ENCODE assay signal across 22 mouse cellular contexts in the genomic region with DNA sequence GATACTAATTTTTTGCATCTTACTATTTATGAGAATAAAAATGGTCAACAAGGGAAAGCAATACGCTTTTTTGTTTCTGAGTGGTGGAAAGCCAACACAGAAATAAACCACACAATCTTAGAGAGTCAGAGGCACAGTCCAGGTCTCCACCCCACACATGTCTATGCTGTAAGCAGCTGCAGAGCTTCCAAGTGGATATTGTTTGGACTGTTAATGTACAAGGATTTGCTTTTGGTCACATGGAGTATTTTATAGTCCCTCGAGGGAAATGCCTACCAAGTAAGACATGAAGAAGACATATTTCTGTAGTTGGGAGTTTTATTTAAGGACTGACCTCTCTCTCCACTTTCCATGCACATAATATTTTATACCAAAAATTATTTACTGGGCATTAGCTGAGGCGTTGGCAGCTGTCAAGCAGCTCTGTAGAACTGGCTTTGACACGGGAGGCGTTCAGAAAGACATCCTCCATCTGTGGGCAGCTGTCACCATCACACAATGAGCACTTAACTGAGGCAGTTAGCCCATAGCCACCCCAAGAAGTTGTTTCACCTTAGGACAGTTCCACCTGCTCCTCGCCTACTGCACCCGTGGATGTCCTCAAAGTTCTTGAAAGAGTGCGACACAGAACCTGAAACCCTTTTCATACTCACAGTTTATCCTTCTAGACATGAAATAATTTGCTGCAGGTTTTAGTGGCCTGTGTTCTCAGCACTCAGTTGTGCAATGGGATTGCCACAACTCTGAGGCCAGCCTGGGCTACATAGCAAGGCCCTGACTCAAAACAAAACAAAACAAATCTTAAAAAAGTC. TPM values are rescaled to one million over a fixed set of nuclear protein-coding genes. Genes with fewer than 3 reads are reported as not detected.
DNase-seq lines count a peak whose midpoint lies in the region; ATAC-seq lines count a peak whose summit lies in the region.
"Had no signal": no experiment of that assay in that cellular context is flagged by ENCODE, and none has a peak within 500 bp of the region (broad histone marks: within the 10 kb centered on the region; RNA-seq: fewer than 3 reads in every experiment).

No protein-coding gene starts in this region.

- WGBS in limb, embryonic 15.5 days: 86% methylated on average over 8 of the region's 8 CpGs
- 93% methylated on average over 8 of the region's 8 CpGs for WGBS in hindbrain, embryonic 10.5 days
- WGBS in kidney, embryonic 15.5 days: 80% methylated on average over 8 of the region's 8 CpGs
- WGBS in hindbrain, embryonic 13.5 days: 93% methylated on average over 8 of the region's 8 CpGs

- H3K9ac ChIP-seq in limb, embryonic 15.5 days: no peak overlapping the region
- no peak overlapping the region for H3K9ac ChIP-seq in kidney, embryonic 15.5 days
- H3K9ac ChIP-seq in hindbrain, embryonic 13.5 days: no peak overlapping the region
- H3K9ac ChIP-seq: heart, embryonic 15.5 days; limb, embryonic 12.5 days had no signal

- H3K4me1 ChIP-seq in megakaryocyte, embryonic 14.5 days: peaks cover 73% of the 10 kb centered on the region
- peaks cover 51% of the 10 kb centered on the region for H3K4me1 ChIP-seq in erythroblast, embryonic 14.5 days (ENCODE audit: control insufficient read depth)
- H3K4me1 ChIP-seq in limb, embryonic 15.5 days: peaks cover 2% of the 10 kb centered on the region; the same call in 1 of the 2 replicates
- peaks cover 9% of the 10 kb centered on the region; the same call in 1 of the 2 replicates for H3K4me1 ChIP-seq in hindbrain, embryonic 10.5 days (replicated peaks)
- H3K4me1 ChIP-seq in kidney, embryonic 15.5 days: peaks cover 7% of the 10 kb centered on the region; the same call in 1 of the 2 replicates
- H3K4me1 ChIP-seq in hindbrain, embryonic 13.5 days (replicated peaks): peaks cover 2% of the 10 kb centered on the region; the same call in 1 of the 2 replicates

- no peak overlapping the region for H3K4me2 ChIP-seq in limb, embryonic 15.5 days
- no peak overlapping the region for H3K4me2 ChIP-seq in kidney, embryonic 15.5 days
- H3K4me2 ChIP-seq in hindbrain, embryonic 13.5 days: no peak overlapping the region
- H3K4me2 ChIP-seq: heart, embryonic 15.5 days; limb, embryonic 12.5 days had no signal

- H3K9me3 ChIP-seq in megakaryocyte, embryonic 14.5 days: no peaks in the 10 kb centered on the region
- no peaks in the 10 kb centered on the region for H3K9me3 ChIP-seq in erythroblast, embryonic 14.5 days (ENCODE audit: control insufficient read depth, low read length)
- H3K9me3 ChIP-seq in limb, embryonic 15.5 days: no peaks in the 10 kb centered on the region
- H3K9me3 ChIP-seq in hindbrain, embryonic 10.5 days: no peaks in the 10 kb centered on the region
- H3K9me3 ChIP-seq in kidney, embryonic 15.5 days (replicated peaks): no peaks in the 10 kb centered on the region
- H3K9me3 ChIP-seq in hindbrain, embryonic 13.5 days: no peaks in the 10 kb centered on the region
- H3K9me3 ChIP-seq: heart, embryonic 15.5 days; limb, embryonic 12.5 days had no signal

- no peaks in the 10 kb centered on the region for H3K27me3 ChIP-seq in megakaryocyte, embryonic 14.5 days (replicated peaks)
- no peaks in the 10 kb centered on the region for H3K27me3 ChIP-seq in erythroblast, embryonic 14.5 days (ENCODE audit: control insufficient read depth)
- no peaks in the 10 kb centered on the region for H3K27me3 ChIP-seq in limb, embryonic 15.5 days
- H3K27me3 ChIP-seq in hindbrain, embryonic 10.5 days (ENCODE audit: insufficient read depth, poor library complexity, severe bottlenecking): no peaks in the 10 kb centered on the region
- H3K27me3 ChIP-seq in kidney, embryonic 15.5 days: no peaks in the 10 kb centered on the region
- H3K27me3 ChIP-seq in hindbrain, embryonic 13.5 days: no peaks in the 10 kb centered on the region
- H3K27me3 ChIP-seq: heart, embryonic 15.5 days; limb, embryonic 12.5 days had no signal

- H3K27ac ChIP-seq in limb, embryonic 15.5 days: no peak overlapping the region
- H3K27ac ChIP-seq in hindbrain, embryonic 10.5 days: no peak overlapping the region
- no peak overlapping the region for H3K27ac ChIP-seq in kidney, embryonic 15.5 days
- H3K27ac ChIP-seq in hindbrain, embryonic 13.5 days: no peak overlapping the region
- H3K27ac ChIP-seq: heart, embryonic 15.5 days; hindbrain, postnatal 0 days; limb, embryonic 12.5 days had no signal

- peaks cover 91% of the 10 kb centered on the region for H3K36me3 ChIP-seq in megakaryocyte, embryonic 14.5 days (replicated peaks; ENCODE audit: low read length)
- peaks cover 71% of the 10 kb centered on the region for H3K36me3 ChIP-seq in erythroblast, embryonic 14.5 days (ENCODE audit: control insufficient read depth)
- H3K36me3 ChIP-seq in limb, embryonic 15.5 days: peaks cover 32% of the 10 kb centered on the region
- peaks cover 73% of the 10 kb centered on the region for H3K36me3 ChIP-seq in hindbrain, embryonic 10.5 days
- H3K36me3 ChIP-seq in kidney, embryonic 15.5 days: peaks cover 38% of the 10 kb centered on the region
- H3K36me3 ChIP-seq in hindbrain, embryonic 13.5 days: peaks cover 23% of the 10 kb centered on the region

- no peak for ATAC-seq in megakaryocyte, adult 5-6 weeks (ENCODE audit: poor library complexity, severe bottlenecking)
- 0 out of 2 replicates have a peak, but pooled peaks have one; percentile 40 for ATAC-seq in limb, embryonic 15.5 days (ENCODE audit: insufficient number of reproducible peaks, low FRiP score, low TSS enrichment, low read depth)
- ATAC-seq in megakaryocyte-erythroid progenitor cell, adult 5-6 weeks (replicated peaks; ENCODE audit: low FRiP score, low TSS enrichment, poor library complexity, severe bottlenecking): peak; percentile 19; the same call in 1 of the 2 replicates
- ATAC-seq in kidney, embryonic 15.5 days (replicated peaks; ENCODE audit: low FRiP score): no peak
- ATAC-seq in hindbrain, embryonic 13.5 days (ENCODE audit: low FRiP score): no peak
- ATAC-seq: activated CD4-positive, CD25-positive, alpha-beta regulatory T cell, adult 4 months; forebrain, embryonic 16.5 days; hindbrain, postnatal 0 days; lung, postnatal 0 days had no signal

- H3K4me3 ChIP-seq in megakaryocyte, embryonic 14.5 days (replicated peaks): peak overlapping the region; percentile 6
- peak overlapping the region; percentile 6 for H3K4me3 ChIP-seq in erythroblast, embryonic 14.5 days (replicated peaks)
- no peak overlapping the region for H3K4me3 ChIP-seq in limb, embryonic 15.5 days
- H3K4me3 ChIP-seq in hindbrain, embryonic 10.5 days: no peak overlapping the region
- H3K4me3 ChIP-seq in kidney, embryonic 15.5 days (replicated peaks): no peak overlapping the region
- H3K4me3 ChIP-seq in hindbrain, embryonic 13.5 days: no peak overlapping the region
- H3K4me3 ChIP-seq: heart, embryonic 15.5 days; limb, embryonic 12.5 days had no signal

- DNase-seq in hindbrain, embryonic 10.5 days (ENCODE audit: low spot score): no peak
- DNase-seq: adrenal gland, postnatal 10 days; cerebellum, adult 11-12 months; cerebellum, postnatal 25 days; heart, postnatal 4 days; kidney, adult 8-10 months; kidney, postnatal 25 days; midbrain, embryonic 14.5 days; thymus, adult 2 months had no signal

RNA-seq across cellular contexts. Expression of a gene that starts 26.1 kb away (rescaled TPM):
- polyA plus RNA-seq in megakaryocyte, embryonic 14.5 days (2012; ENCODE audit: insufficient read depth, low replicate concordance): 75.8 and 82.1 TPM in 2 replicates
- total RNA-seq in megakaryocyte, adult 5-6 weeks (2015): 113 and 117 TPM in 2 replicates
- 114 and 121 TPM in 2 replicates for total RNA-seq in megakaryocyte, adult 5-6 weeks (2017)
- polyA plus RNA-seq in erythroblast, embryonic 14.5 days (2012): 0.63 and 0.96 TPM in 2 replicates
- 135 and 142 TPM in 2 replicates for polyA plus RNA-seq in limb, embryonic 15.5 days (2015; fragmentation: Nextera tagmentation; extraction: Ambion mirVana)
- total RNA-seq in megakaryocyte-erythroid progenitor cell, adult 5-6 weeks (2014; fragmentation: Nextera tagmentation): 67.7 and 78.9 TPM in 2 replicates
- total RNA-seq in megakaryocyte-erythroid progenitor cell, adult 5-6 weeks (2017): 131 and 161 TPM in 2 replicates
- 110 and 126 TPM in 2 replicates for polyA plus RNA-seq in hindbrain, embryonic 10.5 days (2016; fragmentation: Nextera tagmentation; extraction: Ambion mirVana)
- polyA plus RNA-seq in kidney, embryonic 15.5 days (2015; fragmentation: Nextera tagmentation; extraction: Ambion mirVana): 93.6 and 94.8 TPM in 2 replicates
- 32.7 and 33.4 TPM in 2 replicates for polyA plus RNA-seq in hindbrain, embryonic 13.5 days (2015; fragmentation: Nextera tagmentation; extraction: Ambion mirVana)

RNA-seq across cellular contexts. Expression of a gene that starts 46.9 kb away (rescaled TPM):
- polyA plus RNA-seq in megakaryocyte, embryonic 14.5 days (2012; ENCODE audit: insufficient read depth, low replicate concordance): 3.8 TPM in 1 of 2 replicates, not detected in the other
- total RNA-seq in megakaryocyte, adult 5-6 weeks (2015): 28.5 and 29.5 TPM in 2 replicates
- 37.3 TPM in 2 replicates for total RNA-seq in megakaryocyte, adult 5-6 weeks (2017)
- polyA plus RNA-seq in erythroblast, embryonic 14.5 days (2012): 0.09 and 0.47 TPM in 2 replicates
- 35.3 and 37.1 TPM in 2 replicates for polyA plus RNA-seq in limb, embryonic 15.5 days (2015; fragmentation: Nextera tagmentation; extraction: Ambion mirVana)
- total RNA-seq in megakaryocyte-erythroid progenitor cell, adult 5-6 weeks (2014; fragmentation: Nextera tagmentation): 34.6 and 41.7 TPM in 2 replicates
- total RNA-seq in megakaryocyte-erythroid progenitor cell, adult 5-6 weeks (2017): 36.7 and 61.3 TPM in 2 replicates
- 26.6 and 34.6 TPM in 2 replicates for polyA plus RNA-seq in hindbrain, embryonic 10.5 days (2016; fragmentation: Nextera tagmentation; extraction: Ambion mirVana)
- 35.6 and 37.9 TPM in 2 replicates for polyA plus RNA-seq in kidney, embryonic 15.5 days (2015; fragmentation: Nextera tagmentation; extraction: Ambion mirVana)
- 44.8 and 47.2 TPM in 2 replicates for polyA plus RNA-seq in hindbrain, embryonic 13.5 days (2015; fragmentation: Nextera tagmentation; extraction: Ambion mirVana)

Comparison
In these comparisons a context has a peak if more than half of its experiments do, and no peak if none do; other contexts are left out.
1. H3K4me3 ChIP-seq: peak in megakaryocyte, embryonic 14.5 days (single experiment) and erythroblast, embryonic 14.5 days (single experiment); none in limb, embryonic 15.5 days (single experiment), hindbrain, embryonic 10.5 days (single experiment), kidney, embryonic 15.5 days (single experiment) and hindbrain, embryonic 13.5 days (single experiment).
2. ATAC-seq: peak in limb, embryonic 15.5 days (single experiment) and megakaryocyte-erythroid progenitor cell, adult 5-6 weeks (single experiment); none in megakaryocyte, adult 5-6 weeks (single experiment), kidney, embryonic 15.5 days (single experiment) and hindbrain, embryonic 13.5 days (single experiment).
3. RNA of a gene that starts 26.1 kb away (polyA plus RNA-seq): 135 to 142 TPM in limb, embryonic 15.5 days, 110 to 126 TPM in hindbrain, embryonic 10.5 days, 93.6 to 94.8 TPM in kidney, embryonic 15.5 days, 75.8 to 82.1 TPM in megakaryocyte, embryonic 14.5 days and 32.7 to 33.4 TPM in hindbrain, embryonic 13.5 days; 0.63 to 0.96 TPM in erythroblast, embryonic 14.5 days; every median in the first group is over 10 times any median in the second.